Mouse (Mus musculus) adrenal gland, adult (tissue): ENCODE data around the gene Itga11.

Source experiments
- DNase-seq, 2 experiments: peaks; one replicate each; pipeline ENCODE4 v3.0.0; 2022 to 2023; ENCODE audit warnings: low spot score in 1 of 2; ENCODE audit not compliant: inconsistent age in 2 of 2

Gene Itga11

DNA sequence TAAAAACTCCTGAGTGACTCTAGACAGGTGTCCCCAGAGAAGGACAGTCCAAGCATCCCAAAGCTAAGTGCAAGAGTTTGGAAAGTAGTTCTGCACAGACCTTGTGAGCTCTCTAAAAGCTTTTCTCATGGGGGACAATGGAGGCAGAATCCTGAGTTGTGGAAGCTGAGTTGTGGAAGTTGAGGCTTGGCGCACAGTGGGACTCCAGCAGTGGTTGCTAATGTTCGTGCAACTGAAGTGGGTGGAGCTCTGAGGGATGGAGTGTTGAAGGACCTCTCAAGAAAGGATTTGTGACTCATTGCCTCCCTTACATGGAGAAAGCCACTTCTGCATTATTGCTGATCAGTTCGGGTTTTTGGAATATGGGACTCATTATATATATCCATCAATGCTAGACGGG is 1.8 kb downstream of the Itga11 start:
- no peak for DNase-seq

DNA sequence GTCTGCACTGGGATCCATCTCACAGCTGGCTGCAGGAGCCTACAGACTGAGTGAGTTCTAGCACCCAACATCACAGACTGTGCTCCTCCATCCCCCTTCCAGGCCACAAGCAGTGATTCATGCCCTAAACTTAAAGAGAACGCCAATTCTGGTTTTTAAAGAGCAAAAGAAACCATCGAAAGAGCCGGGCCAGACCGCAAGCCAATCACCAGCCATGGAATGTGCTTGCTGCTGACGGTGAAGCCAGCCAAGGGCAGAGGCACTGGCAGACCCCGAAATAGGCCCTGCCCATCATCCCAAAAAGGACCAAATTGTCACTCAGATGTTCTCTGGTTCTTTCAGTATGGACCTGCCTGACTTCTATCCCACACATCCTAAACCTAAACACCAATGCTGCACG is 6.7 kb downstream of the Itga11 start:
- no peak for DNase-seq

DNA sequence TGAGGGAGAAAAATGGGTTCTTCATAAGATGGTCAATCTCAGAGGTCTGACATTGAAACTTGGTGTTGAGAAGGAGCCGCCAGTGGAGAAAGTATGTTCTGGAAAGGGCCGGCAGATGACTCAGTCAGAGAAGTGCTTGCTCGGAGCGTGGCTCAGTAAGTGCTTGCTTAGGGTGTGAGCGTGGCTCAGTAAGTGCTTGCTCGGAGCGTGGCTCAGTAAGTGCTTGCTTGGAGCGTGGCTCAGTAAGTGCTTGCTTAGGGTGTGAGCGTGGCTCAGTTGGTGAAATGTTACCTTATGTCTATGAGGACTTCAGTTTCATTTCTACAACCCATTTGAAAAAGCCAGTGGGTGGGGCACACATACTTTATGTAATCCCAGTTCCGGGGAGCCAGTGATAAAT is 12.1 kb downstream of the Itga11 start:
- DNase-seq, result no peak

DNA sequence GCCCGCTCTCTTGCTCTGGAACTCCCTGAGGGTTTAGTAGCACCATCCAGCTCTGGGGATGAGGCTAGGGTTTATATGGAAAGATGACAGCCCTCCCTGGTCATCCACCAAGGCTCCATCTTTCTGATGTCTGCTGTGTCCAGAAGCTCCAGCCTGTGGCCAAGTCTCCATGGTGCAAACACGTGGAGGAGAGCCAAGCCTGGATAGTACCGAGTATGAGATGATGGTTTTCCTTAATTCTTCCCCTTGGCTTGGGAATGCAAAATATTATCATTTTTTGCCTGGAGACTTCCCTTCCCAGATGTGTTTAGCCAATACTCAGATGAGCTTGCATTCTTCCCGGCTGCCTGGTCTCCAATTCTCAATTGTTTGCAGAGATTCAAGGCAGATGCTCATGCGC is 16.4 kb downstream of the Itga11 start:
- no peak for DNase-seq

DNA sequence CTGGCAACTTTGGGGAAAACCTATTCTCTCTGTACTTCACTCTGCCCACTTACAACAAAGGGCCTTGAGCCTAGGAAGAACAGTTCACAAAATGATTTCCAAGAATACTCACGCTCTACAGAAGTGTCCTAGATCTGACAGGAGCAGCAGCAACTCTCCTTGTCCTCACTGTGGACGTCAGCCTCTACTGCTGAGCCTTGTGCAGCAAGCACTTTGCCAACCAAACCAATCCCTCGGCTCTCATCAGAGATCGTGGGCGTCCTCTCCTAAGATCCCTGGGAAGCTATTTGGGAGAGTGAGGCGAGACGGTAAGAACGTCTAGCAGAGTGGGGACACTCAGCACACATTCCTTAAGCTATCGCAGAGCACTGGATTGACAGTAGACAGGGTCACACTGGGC is 17.6 kb downstream of the Itga11 start:
- DNase-seq, result no peak

DNA sequence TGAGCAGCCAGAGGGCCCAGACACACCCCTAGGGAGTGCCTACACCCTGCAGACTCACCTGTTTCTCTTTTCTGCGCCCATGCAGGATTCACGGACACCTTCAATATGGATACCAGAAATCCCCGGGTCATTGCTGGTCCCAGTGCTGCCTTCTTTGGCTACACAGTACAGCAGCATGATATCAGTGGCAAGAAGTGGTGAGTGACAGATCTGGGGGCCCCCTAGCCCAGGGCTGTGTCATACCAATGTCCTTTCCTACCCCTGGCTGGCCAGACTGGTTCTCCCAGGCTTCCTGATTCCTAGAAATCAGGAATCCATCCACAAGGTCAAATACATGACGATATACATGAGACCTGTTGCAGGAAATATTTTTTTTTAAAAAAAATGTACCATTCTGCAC is 19.2 kb downstream of the Itga11 start:
- DNase-seq, result no peak

DNA sequence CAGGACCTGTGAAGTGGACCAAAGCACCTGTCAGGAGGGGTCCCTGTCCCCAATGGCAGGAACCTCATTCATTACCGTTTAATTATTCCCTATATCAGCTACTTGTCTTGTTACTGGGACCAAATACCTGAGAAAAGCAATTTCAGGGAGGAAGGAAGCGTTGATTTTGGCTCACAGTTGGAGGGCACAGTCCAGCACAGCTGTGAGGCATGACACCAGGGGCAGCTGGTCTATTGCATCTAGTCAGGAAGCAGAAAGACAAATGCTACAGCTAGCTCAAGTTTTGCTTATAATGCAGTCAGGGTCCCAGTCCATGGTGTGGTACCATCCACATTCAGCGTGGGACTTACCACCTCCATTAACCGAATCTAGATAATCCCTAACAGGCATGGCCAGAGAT is 29.6 kb downstream of the Itga11 start:
- no peak for DNase-seq

DNA sequence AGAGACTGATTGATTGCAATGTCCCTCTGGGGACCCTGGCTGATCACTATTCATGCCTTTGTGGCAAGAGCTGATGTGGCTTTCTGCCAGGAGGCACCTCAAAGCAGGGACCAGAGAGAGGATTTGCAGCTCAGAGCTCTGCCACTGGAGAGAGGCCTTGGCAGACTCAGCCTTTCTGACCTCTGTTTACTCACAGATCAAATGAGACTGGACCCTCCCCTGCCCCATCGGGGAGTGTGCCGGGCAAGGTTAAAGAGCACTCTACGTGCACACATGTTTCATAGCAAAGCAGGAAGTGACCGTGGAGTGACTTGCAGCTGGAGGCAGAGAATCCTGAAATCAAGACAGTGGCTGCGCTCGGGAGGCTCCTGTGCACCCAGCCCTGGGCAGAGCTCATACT is 30.2 kb downstream of the Itga11 start:
- DNase-seq, result peak; percentile 37 to 67

DNA sequence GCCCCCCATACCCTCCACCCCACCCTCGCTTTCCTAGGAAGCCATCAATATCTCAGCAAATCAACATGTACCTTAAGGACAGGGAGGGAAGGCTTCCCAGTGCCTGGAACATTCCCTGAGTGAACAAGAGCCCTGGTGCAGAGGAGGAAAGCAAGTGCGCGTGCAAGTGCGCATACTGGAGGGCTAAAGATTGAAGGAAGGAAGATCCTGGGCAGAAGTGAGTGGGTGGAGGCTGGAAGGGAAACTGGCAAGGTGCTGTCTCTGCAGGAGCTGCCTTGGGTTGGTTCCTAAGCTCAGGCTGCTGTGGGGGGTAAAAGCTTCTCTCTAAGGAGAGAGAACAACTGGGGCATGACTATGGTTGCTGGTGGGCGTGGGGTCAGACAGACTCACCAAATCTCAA is 32.4 kb downstream of the Itga11 start:
- DNase-seq, result no peak

DNA sequence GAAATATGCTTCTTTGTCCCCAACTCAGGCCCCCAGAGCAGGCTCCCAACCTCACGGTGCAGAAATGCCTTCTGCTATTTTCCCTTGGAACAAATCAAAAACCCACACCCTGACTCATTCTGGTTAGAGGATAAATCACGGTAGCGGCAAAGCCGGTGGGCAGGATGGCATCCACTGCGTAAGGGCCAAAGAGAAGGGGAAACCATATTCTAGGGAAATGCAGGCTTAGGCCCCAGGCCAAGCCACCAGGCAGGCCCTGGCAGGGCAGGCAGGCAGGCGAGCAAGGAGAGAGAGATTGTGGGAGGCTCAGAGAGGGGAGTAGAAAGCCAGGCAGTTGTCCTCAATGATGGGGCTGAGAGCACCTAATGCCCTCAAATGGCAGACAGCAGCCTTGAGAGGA is 34.7 kb downstream of the Itga11 start:
- peak in 1 of 2 experiments; percentile 24 for DNase-seq

DNA sequence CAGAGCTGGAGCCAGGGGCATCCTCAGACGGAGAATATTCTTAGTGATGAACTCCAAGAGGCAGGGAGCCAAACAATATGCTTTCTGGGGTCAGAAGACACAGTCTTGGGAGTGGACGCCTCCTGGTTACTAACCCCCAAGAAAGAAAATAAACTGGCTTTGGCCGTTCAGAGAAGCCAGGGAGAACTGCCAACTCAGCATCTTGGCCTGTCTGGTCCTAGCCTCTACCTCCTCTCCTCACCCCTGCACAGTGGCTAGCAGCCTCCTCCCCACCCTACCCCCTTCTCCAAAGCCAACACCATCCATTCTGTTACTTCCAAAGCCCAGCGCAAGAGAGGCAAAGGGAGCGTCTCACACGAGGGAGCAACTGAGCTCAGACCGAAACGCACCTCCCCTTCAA is 35.4 kb downstream of the Itga11 start:
- DNase-seq, result no peak

DNA sequence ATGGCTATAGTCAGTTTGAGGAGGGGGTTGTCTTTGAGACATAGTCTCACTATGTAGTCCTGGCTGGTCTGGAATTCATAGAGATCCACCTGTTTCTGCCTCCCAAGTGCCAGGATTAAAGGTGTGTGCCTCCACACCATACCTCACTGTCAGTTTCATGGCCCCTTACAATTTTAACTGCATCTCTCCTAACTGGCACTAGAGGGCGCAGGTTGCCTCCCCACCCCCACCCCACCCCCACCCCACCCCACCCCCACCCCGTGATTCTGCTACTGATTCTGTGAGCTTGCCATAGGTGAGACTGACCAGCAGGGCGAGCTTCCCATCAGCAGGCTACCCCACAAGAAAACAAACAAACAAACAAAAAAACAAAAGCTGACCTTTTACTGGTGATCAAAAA is 36.7 kb downstream of the Itga11 start:
- DNase-seq, result no peak

DNA sequence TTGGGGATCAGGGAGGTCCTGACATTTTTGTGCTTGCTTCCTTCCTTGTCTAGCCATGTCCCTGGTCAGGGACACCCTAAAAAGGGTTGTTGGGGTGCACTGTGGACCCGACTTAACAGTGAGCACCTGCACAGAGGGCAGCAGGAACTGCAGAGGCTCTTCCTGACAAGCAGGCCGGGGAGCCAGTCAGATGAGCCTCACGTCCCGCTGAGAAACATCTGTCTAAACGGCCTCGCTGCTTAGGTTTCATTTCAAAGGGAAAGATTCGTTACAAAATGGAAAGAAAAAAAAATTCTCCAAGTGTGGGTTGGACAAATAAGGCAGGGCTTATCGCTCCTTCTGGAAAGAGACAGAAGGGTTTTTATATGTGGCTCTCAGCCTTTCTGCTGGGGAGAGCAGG is 40.4 kb downstream of the Itga11 start:
- DNase-seq, result no peak

DNA sequence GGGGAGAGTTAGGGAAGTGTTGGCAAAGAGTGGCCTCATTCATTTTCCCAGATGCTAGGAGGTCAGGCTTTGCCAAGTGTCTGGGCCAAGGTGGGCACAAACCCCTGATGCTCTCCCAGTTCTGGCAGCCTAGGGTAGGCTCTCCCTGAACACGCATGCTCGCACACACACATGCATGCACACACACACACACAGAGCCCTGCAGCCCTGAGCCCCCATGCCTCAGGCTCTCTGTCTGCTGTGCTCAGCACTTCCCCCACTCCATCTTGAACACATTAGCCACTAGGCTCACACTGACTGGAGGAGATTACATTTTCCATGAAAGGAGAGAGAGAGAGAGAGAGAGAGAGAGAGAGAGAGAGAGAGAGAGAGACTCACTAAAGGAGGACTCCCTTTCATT is 44.2 kb downstream of the Itga11 start:
- DNase-seq, result no peak

DNA sequence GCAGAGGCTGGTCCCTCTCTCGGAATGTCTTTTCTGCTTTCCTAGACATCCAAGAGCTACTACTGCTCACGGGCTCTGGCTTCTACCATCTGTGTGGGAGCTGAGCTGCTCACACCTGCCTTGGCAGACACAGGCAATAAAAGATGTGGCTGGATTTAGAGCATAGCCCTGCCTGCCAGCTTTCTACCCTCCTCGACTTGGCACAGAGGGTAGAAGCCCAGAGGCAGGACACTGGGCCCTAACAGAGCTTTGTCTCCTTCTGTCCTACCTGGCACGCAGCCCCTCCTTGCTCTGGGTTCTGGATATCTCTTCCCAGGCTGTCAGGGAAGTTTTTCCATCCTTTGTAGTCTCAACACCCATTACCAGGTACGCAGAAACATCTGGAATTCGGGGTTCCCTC is 45.1 kb downstream of the Itga11 start:
- no peak for DNase-seq

DNA sequence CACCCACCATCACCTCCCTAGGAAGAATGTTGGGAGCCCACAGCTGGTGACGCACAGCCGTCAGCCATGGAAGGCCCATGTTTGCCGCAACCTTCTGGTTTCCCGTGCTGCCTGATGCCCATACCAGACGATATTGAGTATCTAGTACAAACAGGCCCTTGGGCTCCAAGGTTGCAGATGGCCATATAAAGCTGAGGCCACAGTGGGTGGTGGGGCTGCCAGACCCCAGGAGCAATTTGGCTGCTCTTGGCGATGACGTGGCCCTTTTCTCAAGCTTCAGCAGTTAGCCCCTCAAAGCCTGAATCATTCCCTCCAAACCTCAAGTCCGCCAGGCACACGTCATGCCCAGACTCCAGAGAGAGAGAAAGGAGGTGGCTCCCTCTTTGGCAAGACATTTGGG is 46.5 kb downstream of the Itga11 start:
- no peak for DNase-seq

DNA sequence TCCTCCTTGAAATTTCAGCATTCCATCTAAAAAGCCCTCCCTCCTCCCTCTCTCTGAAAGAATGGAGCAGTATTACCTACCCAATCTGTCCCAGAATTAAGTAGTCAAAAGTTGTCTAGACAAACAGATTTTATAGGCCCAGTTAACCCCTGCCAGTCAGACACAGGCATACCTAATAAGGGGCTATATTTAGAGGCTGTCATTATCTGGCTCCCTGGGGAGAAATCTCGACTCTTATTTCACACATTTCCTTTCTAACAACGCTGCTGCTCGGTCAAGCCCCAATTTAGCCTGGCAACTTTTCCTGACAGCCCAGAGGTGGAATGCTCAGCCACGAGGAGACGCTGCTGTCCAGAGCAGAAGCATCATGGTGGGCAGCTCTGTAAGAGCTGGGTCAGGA is 47.6 kb downstream of the Itga11 start:
- no peak for DNase-seq

DNA sequence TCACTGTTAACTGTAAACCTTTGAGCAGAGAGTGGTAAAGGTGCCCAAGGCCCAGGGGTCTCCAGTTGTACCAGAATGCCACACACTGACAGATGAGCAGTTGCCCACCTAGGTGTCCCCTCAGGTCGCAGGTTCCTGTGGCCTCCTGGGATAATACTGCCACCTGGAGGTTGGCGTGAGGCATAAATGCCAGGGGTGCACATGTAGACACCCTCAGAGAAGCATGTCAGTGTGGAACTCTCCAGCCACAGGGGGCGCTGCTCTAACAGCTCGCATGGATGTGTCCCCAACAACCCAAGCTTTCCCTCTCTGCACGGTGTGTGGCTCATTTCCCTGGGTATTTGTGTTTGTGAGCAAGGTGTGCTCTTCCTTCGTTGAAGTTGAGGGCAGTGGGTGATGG is 48.8 kb downstream of the Itga11 start:
- peak in 1 of 2 experiments; percentile 14 for DNase-seq

DNA sequence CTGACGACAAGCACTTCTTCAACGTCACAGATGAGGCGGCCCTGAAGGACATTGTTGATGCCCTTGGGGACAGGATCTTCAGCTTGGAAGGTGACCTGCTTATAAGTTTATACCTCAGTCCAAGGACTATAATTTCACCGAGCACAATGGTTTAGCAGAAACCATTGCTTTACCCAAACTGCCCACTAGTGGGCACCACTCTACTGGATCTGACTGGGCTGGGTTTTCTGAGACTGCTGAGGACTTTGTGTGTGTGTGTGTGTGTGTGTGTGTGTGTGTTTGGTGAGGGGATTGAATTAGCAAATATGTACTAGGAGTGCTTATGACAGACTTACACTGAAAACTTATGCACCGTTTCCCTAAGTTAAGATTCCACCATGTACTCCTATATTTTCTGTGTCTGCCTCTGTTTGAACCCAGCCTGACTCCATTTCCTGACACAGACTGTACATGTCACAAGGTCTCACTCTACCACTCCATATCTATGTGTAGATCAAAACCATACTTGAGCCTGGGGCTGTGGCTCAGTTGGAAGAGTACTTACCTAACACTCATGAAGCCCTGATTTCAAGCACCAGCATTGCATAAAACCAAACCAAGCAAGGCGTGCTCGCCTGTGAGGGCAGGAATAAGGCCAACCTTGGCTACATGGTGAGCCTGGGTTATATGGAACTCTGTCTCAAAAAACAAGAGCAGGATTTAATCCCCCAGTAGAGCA is 67.1 kb downstream of the Itga11 start:
- peak; percentile 23 to 84 for DNase-seq

DNA sequence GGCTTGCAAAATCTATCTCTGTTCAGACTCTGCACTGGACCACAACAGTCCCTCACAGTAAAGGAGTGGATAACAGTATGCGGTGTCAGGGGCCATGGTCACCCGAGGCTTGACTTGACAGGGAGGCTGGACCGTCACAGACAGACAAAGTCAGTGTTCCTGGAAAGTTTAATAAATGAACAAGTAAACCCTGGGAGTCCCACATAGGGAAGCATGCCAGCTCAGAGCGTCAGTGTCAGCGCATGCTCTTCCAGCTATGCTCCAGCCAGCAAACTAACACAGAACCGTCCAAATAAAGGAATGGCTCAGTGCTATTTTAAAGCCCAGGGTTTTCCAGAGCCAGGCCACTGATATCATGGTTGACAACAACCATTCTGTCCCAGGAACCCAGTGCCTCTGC is 69.0 kb downstream of the Itga11 start:
- no peak for DNase-seq

DNA sequence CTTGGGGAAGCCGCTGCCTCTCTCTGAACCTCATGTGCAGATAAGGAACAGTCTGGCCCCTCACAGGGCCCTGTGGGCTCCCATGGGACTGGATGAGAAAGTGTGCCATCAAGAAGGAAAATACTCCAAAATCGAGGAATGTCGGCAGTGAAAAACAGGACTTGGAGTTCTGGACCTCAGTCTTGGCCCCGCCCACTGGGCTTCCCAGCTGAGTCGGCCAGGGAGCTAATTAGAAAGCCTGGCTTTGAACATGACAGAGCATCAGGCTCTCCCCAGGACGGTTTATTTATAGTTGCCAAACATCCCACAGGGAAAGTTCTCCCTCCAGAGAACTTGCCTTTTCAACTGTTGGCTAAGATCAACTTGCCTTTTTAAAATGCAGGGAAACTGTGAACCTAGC is 72.0 kb downstream of the Itga11 start:
- DNase-seq, result peak in 1 of 2 experiments; percentile 36

DNA sequence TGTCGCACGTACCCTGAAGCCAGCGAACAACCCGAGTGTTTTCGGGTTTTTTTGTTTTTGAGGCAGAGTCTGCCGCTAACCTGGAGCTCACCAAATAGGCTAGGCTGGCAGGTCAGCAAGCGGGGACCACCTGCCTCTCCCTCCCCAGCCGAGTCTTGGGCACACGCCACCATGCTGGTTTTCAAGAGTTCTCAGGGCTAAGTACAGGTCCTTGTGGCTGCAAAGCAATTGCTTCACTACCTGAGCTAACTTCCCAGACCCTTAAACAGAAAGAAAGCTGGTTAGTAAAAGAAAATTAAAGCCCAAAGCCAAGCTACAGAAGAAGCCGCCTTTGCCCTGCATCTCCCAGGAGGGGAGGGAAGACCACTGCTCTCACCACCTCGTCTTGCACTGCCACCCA is 72.8 kb downstream of the Itga11 start:
- no peak for DNase-seq

DNA sequence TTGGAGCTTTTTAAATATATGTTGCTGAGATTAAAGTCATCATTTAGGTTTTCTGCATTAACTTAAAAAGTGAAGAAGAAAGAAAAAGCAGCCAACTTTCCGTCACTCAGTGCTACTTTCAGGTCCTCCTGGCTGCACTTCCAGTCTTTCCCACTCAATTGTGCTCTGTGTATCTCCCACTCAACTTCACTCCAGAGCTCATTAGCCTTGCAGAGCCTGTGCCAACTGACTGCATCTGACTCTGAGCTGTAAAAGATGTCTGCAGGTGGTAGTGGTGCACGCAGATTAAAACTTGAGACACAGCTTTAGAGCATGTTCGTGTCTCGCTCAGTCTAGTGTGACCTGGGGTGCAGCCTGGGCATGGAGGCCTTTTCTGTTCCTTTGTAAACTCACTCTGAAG is 80.7 kb downstream of the Itga11 start:
- no peak for DNase-seq

DNA sequence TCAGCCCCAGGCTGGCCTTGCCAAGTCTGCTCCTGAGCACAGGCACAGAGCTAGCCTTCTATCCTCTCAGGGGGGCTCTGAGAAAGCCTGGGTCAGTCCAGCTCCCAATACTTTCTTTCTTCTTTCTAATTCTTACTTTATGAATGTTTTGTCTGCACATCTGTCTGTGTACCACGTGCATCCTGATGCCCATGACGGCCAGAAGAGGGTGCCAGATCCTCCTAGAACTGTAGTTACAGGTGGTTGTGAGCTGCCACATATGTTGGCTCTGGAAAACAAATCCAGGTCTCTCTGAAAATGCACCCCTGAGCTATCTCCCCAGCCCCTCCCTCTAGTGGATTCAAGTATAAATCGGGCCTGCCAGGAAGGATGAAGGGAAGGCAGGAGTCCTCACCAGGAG is 82.0 kb downstream of the Itga11 start:
- no peak for DNase-seq
